Mouse (Mus musculus): ENCODE measurements around the gene Tmem106c.

The Tmem106c gene

GRCm38 (mm10) chr15:97952137-97952888, 11.7 kb upstream of the Tmem106c start:
- DNase-seq (ENCODE audit: low read depth, low spot score), result peak; percentile 89

- DNase-seq (ENCODE audit: low read depth, low spot score), result no peak
Observed at GRCm38 (mm10) chr15:97952889-97953189, 11.2 kb upstream of the Tmem106c start.

GRCm38 (mm10) chr15:97954671-97955070, 9.3 kb upstream of the Tmem106c start:
- no peak for DNase-seq (ENCODE audit: low read depth, low spot score)

- DNase-seq (ENCODE audit: low read depth, low spot score), result no peak
Observed at GRCm38 (mm10) chr15:97955286-97955685, 8.7 kb upstream of the Tmem106c start.

GRCm38 (mm10) chr15:97955742-97956141, 8.3 kb upstream of the Tmem106c start:
- DNase-seq (ENCODE audit: low read depth, low spot score), result no peak

- no peak for DNase-seq (ENCODE audit: low read depth, low spot score)
Observed at GRCm38 (mm10) chr15:97956416-97956815, 7.6 kb upstream of the Tmem106c start.

GRCm38 (mm10) chr15:97963329-97963988, 541 bp upstream of the Tmem106c start:
- no peak for DNase-seq (ENCODE audit: low read depth, low spot score)

GRCm38 (mm10) chr15:97964836-97965187, 812 bp downstream of the Tmem106c start:
- DNase-seq (ENCODE audit: low read depth, low spot score), result no peak

- no peak for DNase-seq (ENCODE audit: low read depth, low spot score)
Observed at GRCm38 (mm10) chr15:97965311-97966045, 1.5 kb downstream of the Tmem106c start.

- DNase-seq (ENCODE audit: low read depth, low spot score), result no peak
Observed at GRCm38 (mm10) chr15:97970299-97970698, 6.3 kb downstream of the Tmem106c start.

- DNase-seq (ENCODE audit: low read depth, low spot score), result no peak
Observed at GRCm38 (mm10) chr15:97972580-97972979, 8.6 kb downstream of the Tmem106c start.

- DNase-seq (ENCODE audit: low read depth, low spot score), result no peak
Observed at GRCm38 (mm10) chr15:97973248-97974005, 9.4 kb downstream of the Tmem106c start.

- no peak for DNase-seq (ENCODE audit: low read depth, low spot score)
Observed at GRCm38 (mm10) chr15:97981560-97981959, 17.6 kb downstream of the Tmem106c start.

- DNase-seq (ENCODE audit: low read depth, low spot score), result no peak
Observed at GRCm38 (mm10) chr15:97989544-97989943, 25.5 kb downstream of the Tmem106c start.

GRCm38 (mm10) chr15:97990124-97990523, 26.1 kb downstream of the Tmem106c start:
- peak; percentile 94 for DNase-seq (ENCODE audit: low read depth, low spot score)

- DNase-seq (ENCODE audit: low read depth, low spot score), result no peak
Observed at GRCm38 (mm10) chr15:97990721-97991120, 26.7 kb downstream of the Tmem106c start.

- no peak for DNase-seq (ENCODE audit: low read depth, low spot score)
Observed at GRCm38 (mm10) chr15:97991285-97991895, 27.4 kb downstream of the Tmem106c start.

- DNase-seq (ENCODE audit: low read depth, low spot score), result no peak
Observed at GRCm38 (mm10) chr15:97992027-97992711, 28.2 kb downstream of the Tmem106c start.

GRCm38 (mm10) chr15:97992712-97993286, 28.8 kb downstream of the Tmem106c start:
- DNase-seq (ENCODE audit: low read depth, low spot score), result peak; percentile 93

GRCm38 (mm10) chr15:97996716-97997256, 32.8 kb downstream of the Tmem106c start:
- no peak for DNase-seq (ENCODE audit: low read depth, low spot score)
